Mouse (Mus musculus) layer of hippocampus, adult 8-10 months (tissue): Measurements from ENCODE around the gene Mtmr11. TPM values are rescaled to one million over a fixed set of nuclear protein-coding genes. Genes with fewer than 3 reads are reported as not detected.
"Not testable (repeated sequence)": the region's sequence is repeated elsewhere in the genome, so short reads cannot be mapped to it uniquely, and the experiment has no call there.

Source experiments
- DNase-seq, 2 experiments: peaks; one replicate each; pipeline ENCODE4 v3.0.0; 2022; ENCODE audit warnings: low spot score in 2 of 2
- microRNA-seq, 2 experiments: library from miRNA; unstranded; fragments of <30 nt; microRNA quantifications; one replicate each; pipeline ENCODE4 v1.2.0; 2022
- total RNA-seq, 4 experiments: library from RNA; stranded (reverse); gene quantifications; 2 replicates each; pipeline ENCODE4 v1.2.4; 2022

Mtmr11 gene
- total RNA-seq, 4 experiments from 2014 or later: 6.5 to 9.4 (median 7.8) TPM

- no peak for DNase-seq
Observed at GRCm38 (mm10) chr3:96207819-96208218, 46.0 kb downstream of the Mtmr11 start.

- no peak for DNase-seq
Observed at GRCm38 (mm10) chr3:96209242-96209641, 47.4 kb downstream of the Mtmr11 start.

- no peak for DNase-seq
Observed at GRCm38 (mm10) chr3:96219191-96219641, 57.4 kb downstream of the Mtmr11 start.

- peak; percentile 74 to 82 for DNase-seq
Observed at GRCm38 (mm10) chr3:96219661-96220130, 57.9 kb downstream of the Mtmr11 start, which contains the start of the genes Bola1 and Hist2h2ab. Gene Bola1, minus strand, starts transcription at chr3:96219709. Gene Hist2h2ab, plus strand, starts transcription at chr3:96219865.

GRCm38 (mm10) chr3:96220131-96220764, 58.4 kb downstream of the Mtmr11 start:
- DNase-seq: not testable (repeated sequence)

- peak; percentile 92 for DNase-seq
Observed at GRCm38 (mm10) chr3:96220765-96221639, 59.2 kb downstream of the Mtmr11 start, which contains the start of the genes Hist2h2ac and Hist2h2be. Gene Hist2h2ac, minus strand, starts transcription at chr3:96220880. Gene Hist2h2be, plus strand, starts transcription at chr3:96221119.

Small RNA genes within 50 kb of the gene (microRNA-seq; reads per million reads assigned to microRNA genes)
- gene Gm44492: 0 reads per million in 2 experiments

Other genes with a start within 250 kb of the Mtmr11 start
- gene Anp32e, start 232.8 kb upstream of the Mtmr11 start, total RNA-seq: 10 to 100 TPM; 68.6 to 95.5 (median 95.0) TPM
- 10 to 100 TPM; 42.0 to 70.1 (median 52.4) TPM for gene Plekho1, start 166.0 kb upstream of the Mtmr11 start, total RNA-seq
- 10 to 100 TPM; 42.9 to 55.4 (median 51.6) TPM for gene Vps45, start 103.5 kb upstream of the Mtmr11 start, total RNA-seq
- 10 to 100 TPM; 38.1 to 40.1 (median 38.9) TPM for gene Otud7b, start 57.5 kb upstream of the Mtmr11 start, total RNA-seq
- 10 to 100 TPM; 39.8 to 49.2 (median 45.5) TPM for gene Sf3b4, start 10.3 kb downstream of the Mtmr11 start, total RNA-seq
- 100 to 1,000 TPM; 365 to 380 (median 374) TPM for gene Sv2a, start 19.1 kb downstream of the Mtmr11 start, total RNA-seq
- 10 to 100 TPM; 13.1 to 20.2 (median 15.3) TPM for gene Bola1, start 57.7 kb downstream of the Mtmr11 start, total RNA-seq
- gene Hist2h2ab, start 57.9 kb downstream of the Mtmr11 start, total RNA-seq: 10 to 100 TPM in 1 of 4 experiments, 1 to 10 TPM in 3; 7.7 to 10.8 (median 8.0) TPM
- 10 to 100 TPM; 18.7 to 30.3 (median 29.3) TPM for gene Hist2h2ac, start 58.9 kb downstream of the Mtmr11 start, total RNA-seq
- gene Hist2h2be, start 59.1 kb downstream of the Mtmr11 start, total RNA-seq: 1 to 10 TPM; 6.3 to 8.1 (median 7.5) TPM
- 1 to 10 TPM; 6.1 to 7.7 (median 6.7) TPM for gene Hist2h3c2, start 77.1 kb downstream of the Mtmr11 start, total RNA-seq
- gene Hist2h2aa2, start 78.3 kb downstream of the Mtmr11 start, total RNA-seq: 100 to 1,000 TPM; 165 to 230 (median 195) TPM
- 1 to 10 TPM in 3 of 4 experiments, not detected in 1; 3.4 to 9.9 (median 4.4) TPM for gene Hist2h2aa1, start 83.5 kb downstream of the Mtmr11 start, total RNA-seq
- gene Hist2h3c1, start 84.7 kb downstream of the Mtmr11 start, total RNA-seq: not detected
- 10 to 100 TPM; 25.1 to 32.1 (median 27.3) TPM for gene Hist2h4, start 101.3 kb downstream of the Mtmr11 start, total RNA-seq
- gene Hist2h3b, start 106.7 kb downstream of the Mtmr11 start, total RNA-seq: 10 to 100 TPM; 32.1 to 53.8 (median 35.1) TPM
- 100 to 1,000 TPM; 106 to 143 (median 138) TPM for gene Hist2h2bb, start 107.7 kb downstream of the Mtmr11 start, total RNA-seq
- 1 to 10 TPM; 2.5 to 9.1 (median 5.3) TPM for gene Fcgr1, start 132.0 kb downstream of the Mtmr11 start, total RNA-seq